Mouse (Mus musculus): Measurements from ENCODE around the gene Sec63. TPM values are rescaled to one million over a fixed set of nuclear protein-coding genes. Genes with fewer than 3 reads are reported as not detected.

Gene Sec63
- total and polyA plus RNA-seq, 2 experiments from 2014 or later = 11.5 to 16.9 TPM

DNA sequence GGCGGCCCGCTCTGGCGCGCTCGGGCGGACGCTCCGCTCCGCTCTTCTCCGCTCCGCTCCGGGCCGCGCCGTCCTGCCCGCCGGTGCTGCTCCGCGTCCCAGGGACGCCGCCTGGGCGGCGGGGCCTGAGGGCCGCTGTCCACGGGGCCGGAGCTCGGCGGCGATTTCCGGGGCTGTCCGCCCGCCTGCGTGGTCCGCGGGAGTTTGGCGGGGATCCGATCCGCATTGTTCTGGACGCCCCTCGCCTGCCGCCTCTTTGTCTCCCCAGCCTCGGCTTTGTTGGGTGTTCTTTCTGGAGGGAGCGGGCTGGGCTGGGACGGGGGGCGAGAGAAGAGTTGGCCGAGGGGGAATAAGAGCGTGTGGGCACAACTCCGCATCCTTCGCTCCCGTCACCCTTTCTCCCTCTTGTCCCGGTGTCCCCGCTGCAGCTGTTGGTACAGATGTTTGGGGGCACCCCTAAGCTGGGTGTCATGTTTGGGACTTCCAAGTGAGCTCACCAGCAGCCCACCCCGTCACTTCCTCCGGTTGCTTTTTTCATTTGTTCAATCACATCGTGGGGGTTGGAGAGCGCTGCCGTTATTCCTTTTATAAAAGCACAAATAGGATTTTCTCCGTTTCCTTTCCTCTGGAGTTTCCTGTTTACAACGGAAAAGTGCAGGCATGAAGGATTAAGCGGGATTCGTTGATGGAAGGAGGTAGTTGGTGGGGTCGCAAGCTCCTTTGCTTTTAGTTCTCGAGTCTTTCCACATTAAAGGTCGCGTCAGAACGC lies 789 bp downstream of the Sec63 start:
- no peaks in the 10 kb centered on the region for H3K9me3 ChIP-seq (ENCODE audit: low read length)
- H3K27me3 ChIP-seq (ENCODE audit: insufficient read depth, low read length) = no peaks in the 10 kb centered on the region
- peak overlapping the region; percentile 76 for H3K4me2 ChIP-seq (ENCODE audit: low read depth, low read length, poor library complexity, severe bottlenecking)
- peak; percentile 39 for DNase-seq (ENCODE audit: low spot score)
- peak; percentile 75 for ATAC-seq (ENCODE audit: low FRiP score)
- H3K9ac ChIP-seq (replicated peaks; ENCODE audit: low read length, poor library complexity, severe bottlenecking) = peak overlapping the region; percentile 81
- no peaks in the 10 kb centered on the region for H3K36me3 ChIP-seq (ENCODE audit: insufficient read depth, low read length)
- peaks cover 7% of the 10 kb centered on the region for H3K4me1 ChIP-seq (ENCODE audit: insufficient read depth, low read length)
- peak overlapping the region; percentile 88 for H3K27ac ChIP-seq (ENCODE audit: low read depth, low read length)
- no peak for TF ChIP-seq CTCF (IDR thresholded peaks at IDR 0.05)
- under 1% methylated on average over 52 of the region's 66 CpGs for WGBS
- peak overlapping the region; percentile 72 for H3K4me3 ChIP-seq (ENCODE audit: low read depth, low read length)

DNA sequence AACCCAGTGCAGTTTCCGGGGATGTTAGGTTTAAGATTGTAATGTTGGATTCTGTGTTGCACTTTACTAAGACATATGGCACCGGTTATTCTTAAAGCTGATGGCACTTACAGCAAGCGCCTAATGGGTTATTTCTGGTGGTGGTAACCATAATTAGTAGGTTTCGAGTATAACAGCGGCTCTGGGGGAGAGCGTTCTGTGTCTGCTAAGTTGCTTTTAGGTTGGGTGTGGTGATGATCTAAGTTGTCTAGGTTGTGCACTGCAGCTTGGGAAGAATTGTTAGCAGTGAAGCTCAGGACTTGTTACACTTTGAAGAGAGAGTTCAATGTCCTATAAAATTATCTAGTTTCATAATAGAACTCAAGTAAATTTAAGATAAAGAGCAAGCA lies 1.4 kb downstream of the Sec63 start:
- DNase-seq (ENCODE audit: low spot score) (peak; percentile 2), ATAC-seq (ENCODE audit: low FRiP score) (no peak)
- no peaks in the 10 kb centered on the region for H3K27me3 ChIP-seq (ENCODE audit: insufficient read depth, low read length)
- H3K9me3 ChIP-seq (ENCODE audit: low read length) = no peaks in the 10 kb centered on the region
- H3K9ac ChIP-seq (replicated peaks; ENCODE audit: low read length, poor library complexity, severe bottlenecking) = peak overlapping the region; percentile 81
- TF ChIP-seq CTCF (IDR thresholded peaks at IDR 0.05) = no peak
- H3K4me2 ChIP-seq (ENCODE audit: low read depth, low read length, poor library complexity, severe bottlenecking) = peak overlapping the region; percentile 76
- under 1% methylated on average over 6 of the region's 6 CpGs for WGBS
- peak overlapping the region; percentile 72 for H3K4me3 ChIP-seq (ENCODE audit: low read depth, low read length)
- H3K36me3 ChIP-seq (ENCODE audit: insufficient read depth, low read length) = no peaks in the 10 kb centered on the region
- H3K27ac ChIP-seq (ENCODE audit: low read depth, low read length) = no peak overlapping the region
- H3K4me1 ChIP-seq (ENCODE audit: insufficient read depth, low read length) = peaks cover 7% of the 10 kb centered on the region

DNA sequence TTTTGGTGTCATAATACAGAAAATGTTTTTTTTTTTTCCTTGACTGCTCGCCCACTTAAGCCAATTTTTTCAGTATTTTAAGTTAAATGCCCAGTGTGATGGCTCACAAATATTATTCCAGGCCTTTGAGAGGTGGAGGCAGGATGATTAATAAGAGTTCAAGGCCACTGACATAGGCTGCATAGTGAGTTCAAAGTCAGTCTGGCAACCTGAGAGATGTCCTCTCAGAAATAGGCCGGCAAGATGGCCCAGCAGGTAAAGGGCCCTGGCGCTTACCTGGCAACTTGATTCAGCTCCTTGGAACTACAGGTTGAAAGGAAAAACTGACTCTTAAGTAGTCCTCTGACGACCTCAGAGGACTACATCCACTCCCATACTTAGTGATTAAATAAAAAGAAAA lies 1.9 kb downstream of the Sec63 start:
- H3K9ac ChIP-seq (replicated peaks; ENCODE audit: low read length, poor library complexity, severe bottlenecking) = 0 out of 2 replicates have a peak overlapping the region, but pooled peaks have one; percentile 9

DNA sequence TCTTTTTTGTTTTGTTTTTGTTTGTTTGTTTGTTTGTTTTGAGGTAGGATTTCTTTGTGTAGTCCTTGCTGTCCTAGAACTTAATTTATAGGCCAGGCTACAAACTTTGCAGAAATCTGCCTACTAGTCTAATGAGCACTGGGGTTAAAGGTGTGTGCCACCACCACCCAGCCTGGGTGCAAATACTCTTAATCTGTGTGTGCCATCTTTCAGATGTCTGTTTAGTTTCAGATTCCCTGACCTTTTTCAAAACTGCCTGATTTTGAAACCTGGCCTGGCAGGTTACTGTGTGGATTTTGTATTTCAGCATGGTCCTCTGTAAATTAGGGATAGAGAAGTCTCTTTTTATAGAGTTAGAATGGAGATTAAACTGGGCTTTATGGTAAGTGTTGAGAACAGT lies 4.0 kb downstream of the Sec63 start:
- Histone ChIP-seq H3K4me1 (ENCODE audit: insufficient read depth, low read length) (peaks cover 7% of the 10 kb centered on the region), H3K27ac (ENCODE audit: low read depth, low read length) (no peak overlapping the region), H3K9ac (replicated peaks; ENCODE audit: low read length, poor library complexity, severe bottlenecking) (no peak overlapping the region), H3K36me3 (ENCODE audit: insufficient read depth, low read length) (no peaks in the 10 kb centered on the region), H3K4me2 (ENCODE audit: low read depth, low read length, poor library complexity, severe bottlenecking) (no peak overlapping the region), H3K9me3 (ENCODE audit: low read length) (no peaks in the 10 kb centered on the region), H3K4me3 (ENCODE audit: low read depth, low read length) (no peak overlapping the region), H3K27me3 (ENCODE audit: insufficient read depth, low read length) (no peaks in the 10 kb centered on the region)
- TF ChIP-seq CTCF (IDR thresholded peaks at IDR 0.05) = no peak
- DNase-seq (ENCODE audit: low spot score) (no peak), ATAC-seq (ENCODE audit: low FRiP score) (no peak)

More for the DNA sequence above, 1.9 kb downstream of the Sec63 start:
- Histone ChIP-seq H3K4me3 (ENCODE audit: low read depth, low read length) (peak overlapping the region; percentile 72), H3K4me1 (ENCODE audit: insufficient read depth, low read length) (peaks cover 7% of the 10 kb centered on the region), H3K27me3 (ENCODE audit: insufficient read depth, low read length) (no peaks in the 10 kb centered on the region), H3K4me2 (ENCODE audit: low read depth, low read length, poor library complexity, severe bottlenecking) (peak overlapping the region; percentile 76), H3K36me3 (ENCODE audit: insufficient read depth, low read length) (no peaks in the 10 kb centered on the region), H3K9me3 (ENCODE audit: low read length) (no peaks in the 10 kb centered on the region), H3K27ac (ENCODE audit: low read depth, low read length) (no peak overlapping the region)
- no peak for TF ChIP-seq CTCF (IDR thresholded peaks at IDR 0.05)
- WGBS = 39% methylated on average over 4 of the region's 4 CpGs
- ATAC-seq (ENCODE audit: low FRiP score) = no peak
- DNase-seq (ENCODE audit: low spot score) = no peak

DNA sequence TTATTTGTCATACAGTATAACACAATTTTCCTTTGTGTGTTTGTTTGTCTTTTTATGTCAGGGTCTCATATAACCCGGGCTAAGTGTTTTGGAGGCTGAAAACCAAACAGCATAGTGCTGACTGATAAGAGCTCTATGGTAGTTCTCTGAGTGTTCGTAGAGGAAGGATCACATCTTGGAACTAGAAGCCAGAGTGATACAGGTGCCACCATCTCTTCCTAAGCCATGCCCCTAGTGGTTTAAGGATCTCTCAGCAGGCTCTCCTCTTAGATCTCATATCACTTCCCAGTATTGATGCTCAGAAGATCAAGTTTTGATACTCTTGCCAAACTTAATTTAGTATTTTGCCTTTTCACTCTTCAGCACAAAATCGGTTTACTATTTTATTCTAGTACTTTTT lies 14.2 kb downstream of the Sec63 start:
- H3K9ac ChIP-seq (replicated peaks; ENCODE audit: low read length, poor library complexity, severe bottlenecking) = no peak overlapping the region
- no peak for ATAC-seq (ENCODE audit: low FRiP score)
- 89% methylated on average over 3 of the region's 3 CpGs for WGBS

DNA sequence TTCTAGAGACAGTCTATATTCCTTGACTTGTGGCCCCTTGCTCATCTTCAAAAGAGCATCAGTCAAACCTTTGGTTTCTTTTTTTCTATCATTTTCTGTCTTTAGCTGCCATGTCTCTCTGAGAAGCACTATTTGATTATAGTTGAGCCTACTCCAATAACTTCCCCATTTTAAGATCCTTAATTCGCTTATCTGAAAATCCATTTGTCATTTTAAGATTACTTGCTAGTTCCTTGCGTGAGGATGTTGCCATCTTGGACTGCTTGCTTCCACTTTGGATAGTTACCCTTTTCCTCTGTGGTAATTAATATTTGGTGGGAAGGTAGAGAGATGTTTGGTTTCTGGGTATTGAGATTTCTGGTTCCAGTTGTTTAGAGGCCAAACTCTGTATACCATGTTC lies 19.5 kb downstream of the Sec63 start:
- Histone ChIP-seq H3K36me3 (ENCODE audit: insufficient read depth, low read length) (no peaks in the 10 kb centered on the region), H3K4me3 (ENCODE audit: low read depth, low read length) (no peak overlapping the region), H3K27ac (ENCODE audit: low read depth, low read length) (no peak overlapping the region), H3K4me2 (ENCODE audit: low read depth, low read length, poor library complexity, severe bottlenecking) (no peak overlapping the region), H3K27me3 (ENCODE audit: insufficient read depth, low read length) (no peaks in the 10 kb centered on the region), H3K9ac (replicated peaks; ENCODE audit: low read length, poor library complexity, severe bottlenecking) (no peak overlapping the region), H3K9me3 (ENCODE audit: low read length) (no peaks in the 10 kb centered on the region), H3K4me1 (ENCODE audit: insufficient read depth, low read length) (no peaks in the 10 kb centered on the region)
- DNase-seq (ENCODE audit: low spot score) = no peak
- TF ChIP-seq CTCF (IDR thresholded peaks at IDR 0.05) = no peak
- no peak for ATAC-seq (ENCODE audit: low FRiP score)
- 90% methylated on average over 2 of the region's 2 CpGs for WGBS

More for the DNA sequence above, 14.2 kb downstream of the Sec63 start:
- no peaks in the 10 kb centered on the region for H3K9me3 ChIP-seq (ENCODE audit: low read length)
- TF ChIP-seq CTCF (IDR thresholded peaks at IDR 0.05) = no peak
- H3K4me2 ChIP-seq (ENCODE audit: low read depth, low read length, poor library complexity, severe bottlenecking) = no peak overlapping the region
- H3K4me1 ChIP-seq (ENCODE audit: insufficient read depth, low read length) = no peaks in the 10 kb centered on the region
- H3K27me3 ChIP-seq (ENCODE audit: insufficient read depth, low read length) = no peaks in the 10 kb centered on the region
- H3K36me3 ChIP-seq (ENCODE audit: insufficient read depth, low read length) = no peaks in the 10 kb centered on the region
- DNase-seq (ENCODE audit: low spot score) = no peak
- no peak overlapping the region for H3K27ac ChIP-seq (ENCODE audit: low read depth, low read length)
- H3K4me3 ChIP-seq (ENCODE audit: low read depth, low read length) = no peak overlapping the region
